Mouse (Mus musculus) bone marrow, adult 2 months (tissue): ENCODE measurements around the gene Ranbp10. TPM values are rescaled to one million over a fixed set of nuclear protein-coding genes. Genes with fewer than 3 reads are reported as not detected.

Experiments
- H3K27ac ChIP-seq: fragments of 200-500 bp; 2 replicates; pipeline ENCODE4 v1.5.1; 2012; ENCODE audit warnings: low read depth, mild to moderate bottlenecking, control low read depth, inconsistent platforms, low read length; ENCODE audit not compliant: control insufficient read depth, poor library complexity, insufficient read depth
- H3K4me1 ChIP-seq: fragments of 200-500 bp; 2 replicates; pipeline ENCODE4 v1.6.1; 2011; ENCODE audit warnings: low read length; ENCODE audit not compliant: control insufficient read depth, insufficient read depth
- H3K4me3 ChIP-seq: fragments of 200-500 bp; replicated peaks from 2 replicates; pipeline ENCODE3; 2011; ENCODE audit warnings: mild to moderate bottlenecking, low read depth, low read length, control low read depth; ENCODE audit not compliant: control insufficient read depth
- CTCF ChIP-seq: fragments of 200-500 bp; IDR thresholded peaks from 2 replicates; pipeline ENCODE4 v1.5.1; 2011; ENCODE audit warnings: low read length, control low read depth; ENCODE audit not compliant: control insufficient read depth, insufficient read depth
- POLR2A ChIP-seq: fragments of 200-500 bp; IDR thresholded peaks from 2 replicates; pipeline ENCODE4 v1.6.1; 2011; ENCODE audit warnings: low read depth, mild to moderate bottlenecking, control low read depth, low read length, borderline replicate concordance; ENCODE audit not compliant: control insufficient read depth
- WGBS: fragments of 180-500 bp; shearing (Covaris S2); methylation state at CpG from one replicate; pipeline ENCODE4 v1.1.7; 2018; 5-methylcytosine and 5-hydroxymethylcytosine counted together
- polyA plus RNA-seq: library from polyadenylated mRNA; stranded (reverse); fragments of >200 nt; gene quantifications from 2 replicates; pipeline ENCODE4 v1.2.4, GENCODE M21; 2011; ENCODE audit warnings: low replicate concordance; ENCODE audit not compliant: missing spikeins, insufficient read depth, insufficient read length

Gene Ranbp10
- polyA plus RNA-seq, 1 experiment = 98.0 TPM

DNA sequence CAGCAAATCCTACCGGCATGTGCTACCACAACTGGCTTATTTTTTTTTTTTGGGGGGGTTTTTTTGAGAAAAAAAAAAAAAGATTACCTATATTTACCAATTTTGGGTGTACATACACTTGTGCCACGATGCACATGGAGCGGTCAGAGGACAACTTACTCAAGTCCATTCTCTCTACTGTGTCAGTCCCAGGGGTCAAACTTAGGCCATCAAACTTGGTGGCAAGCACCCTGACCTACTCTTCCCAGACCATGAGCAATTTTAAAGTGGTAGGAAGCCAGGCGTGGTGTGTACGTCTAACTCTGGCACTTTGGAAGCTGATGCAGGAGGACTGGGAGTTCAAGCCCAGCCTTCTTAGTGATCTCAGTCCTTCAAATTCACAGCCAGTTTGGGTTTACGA, 13.9 kb downstream of the Ranbp10 start:
- TF ChIP-seq CTCF (no peak), POLR2A (no peak)
- WGBS = 92% methylated on average over 6 of the region's 6 CpGs
- no peak overlapping the region for H3K27ac ChIP-seq
- peaks cover 8% of the 10 kb centered on the region for H3K4me1 ChIP-seq
- H3K4me3 ChIP-seq = no peak overlapping the region

DNA sequence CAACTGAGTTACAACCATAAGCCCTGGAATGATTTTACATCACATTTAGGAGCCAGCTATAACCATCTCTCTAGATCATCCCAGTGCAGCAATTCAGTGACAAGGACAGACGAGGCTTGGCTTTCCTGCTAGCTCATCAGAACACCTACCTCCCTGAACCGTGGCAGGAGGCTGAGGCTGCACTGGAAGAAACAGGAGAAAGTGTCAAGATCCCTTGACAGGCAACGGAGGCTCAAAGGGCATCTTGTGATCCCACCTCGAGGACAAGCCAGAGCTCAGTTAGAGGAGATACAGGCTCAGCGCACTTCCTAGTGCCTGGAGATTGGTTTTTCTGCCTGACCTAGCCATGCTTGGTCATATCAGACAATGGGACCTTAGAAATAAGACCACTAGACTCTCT, 14.6 kb downstream of the Ranbp10 start:
- TF ChIP-seq CTCF (no peak), POLR2A (no peak)
- Histone ChIP-seq H3K4me1 (peaks cover 8% of the 10 kb centered on the region), H3K27ac (no peak overlapping the region; the same call in 1 of the 2 replicates), H3K4me3 (no peak overlapping the region)
- WGBS = 86% methylated on average over 5 of the region's 5 CpGs

DNA sequence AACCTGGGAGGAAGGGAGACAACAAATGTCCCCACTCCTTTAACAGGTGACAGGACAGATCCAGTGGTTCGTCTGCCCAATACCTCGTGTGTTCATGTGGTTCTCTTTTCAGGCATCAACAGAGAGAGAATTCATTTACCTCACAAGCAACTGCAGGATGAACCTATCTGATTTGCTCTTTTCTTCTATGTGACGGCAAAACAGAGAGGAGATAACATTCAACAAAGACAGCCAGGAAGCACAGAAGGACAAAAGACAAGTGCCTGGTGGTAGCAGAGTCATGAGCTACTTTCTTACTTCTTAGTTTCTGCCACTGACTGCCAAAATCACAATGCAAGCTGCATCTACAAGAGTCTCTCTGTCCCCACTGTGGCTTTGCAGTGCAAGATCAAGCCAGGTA, 15.6 kb downstream of the Ranbp10 start:
- TF ChIP-seq POLR2A (no peak), CTCF (no peak)
- H3K27ac ChIP-seq = no peak overlapping the region
- H3K4me3 ChIP-seq = no peak overlapping the region
- H3K4me1 ChIP-seq = peaks cover 9% of the 10 kb centered on the region
- WGBS = 56% methylated on average over 3 of the region's 3 CpGs

DNA sequence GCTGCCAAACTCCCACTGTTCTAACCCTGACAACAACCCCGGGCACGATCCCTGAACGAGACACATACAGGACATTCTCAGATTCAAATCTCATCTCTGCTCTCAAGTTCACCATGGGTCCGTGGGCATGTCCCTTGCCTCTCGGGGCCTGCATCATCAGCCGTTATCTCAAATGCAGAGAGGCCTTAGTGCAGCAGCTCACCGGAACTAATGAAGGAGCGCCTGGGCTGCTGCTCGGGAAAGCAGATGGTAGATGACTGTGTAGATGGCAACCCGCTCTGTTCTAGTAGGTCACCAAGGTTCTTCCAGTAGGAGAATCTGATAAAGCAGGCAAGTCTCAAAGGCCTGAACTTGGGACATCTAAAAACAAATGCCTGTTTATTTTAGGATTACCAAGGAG, 16.1 kb downstream of the Ranbp10 start:
- H3K27ac ChIP-seq = no peak overlapping the region
- TF ChIP-seq POLR2A (no peak), CTCF (no peak)

DNA sequence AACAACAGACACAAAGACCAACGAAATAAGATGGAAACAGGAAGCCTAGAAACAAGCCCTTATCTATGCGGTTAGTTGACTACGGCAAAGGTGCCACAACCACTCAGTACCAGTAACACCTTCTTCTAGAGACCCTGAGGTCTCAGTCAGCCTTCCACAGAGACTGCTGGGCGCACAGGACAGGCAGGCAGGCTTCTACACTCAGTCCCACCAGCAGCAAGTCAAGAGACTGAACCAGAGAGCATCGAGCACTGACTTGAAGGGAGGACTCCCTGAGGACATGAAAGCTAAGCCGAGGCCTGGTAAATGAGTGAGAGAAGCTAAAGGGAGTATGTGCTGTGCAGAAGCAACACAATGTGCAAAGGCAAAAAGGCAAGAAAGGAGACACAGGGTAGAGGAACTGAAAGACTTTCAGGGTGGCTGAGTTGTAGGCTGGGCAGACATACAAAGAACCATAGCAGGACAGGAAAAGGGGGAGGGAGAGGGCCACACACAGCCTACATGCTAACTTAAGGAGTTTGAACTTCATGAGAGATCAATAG, 16.8 kb downstream of the Ranbp10 start:
- peak overlapping the region; percentile 82 for H3K27ac ChIP-seq
- WGBS = 52% methylated on average over 6 of the region's 6 CpGs
- H3K4me1 ChIP-seq = peaks cover 10% of the 10 kb centered on the region
- TF ChIP-seq POLR2A (no peak), CTCF (no peak)
- H3K4me3 ChIP-seq = no peak overlapping the region

More for the DNA sequence above, 16.1 kb downstream of the Ranbp10 start:
- Histone ChIP-seq H3K4me1 (peaks cover 10% of the 10 kb centered on the region), H3K4me3 (no peak overlapping the region)
- WGBS = 73% methylated on average over 10 of the region's 10 CpGs

DNA sequence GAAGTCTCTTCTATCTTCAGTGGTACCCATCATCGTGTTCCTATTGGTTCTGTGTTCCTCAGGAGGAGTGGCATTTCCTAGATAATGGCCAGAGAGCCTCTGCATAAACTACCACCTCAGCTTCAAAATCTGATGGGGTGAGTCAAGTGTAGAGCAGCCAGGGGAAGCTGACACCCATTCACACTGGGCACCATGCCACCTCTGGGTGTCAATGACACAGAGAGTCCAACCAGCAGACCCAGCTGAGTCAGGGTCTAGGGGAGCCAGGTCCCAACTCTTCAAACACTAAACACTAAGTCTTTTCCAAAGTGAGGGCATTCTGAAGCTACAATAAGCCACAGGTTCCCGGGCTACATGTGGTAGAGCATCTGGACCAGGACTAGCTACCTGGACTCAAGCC, 18.7 kb downstream of the Ranbp10 start:
- H3K4me1 ChIP-seq = peaks cover 10% of the 10 kb centered on the region
- WGBS = 77% methylated on average over 2 of the region's 2 CpGs
- H3K4me3 ChIP-seq = no peak overlapping the region
- no peak for TF ChIP-seq POLR2A
- no peak for TF ChIP-seq CTCF
- no peak overlapping the region for H3K27ac ChIP-seq

DNA sequence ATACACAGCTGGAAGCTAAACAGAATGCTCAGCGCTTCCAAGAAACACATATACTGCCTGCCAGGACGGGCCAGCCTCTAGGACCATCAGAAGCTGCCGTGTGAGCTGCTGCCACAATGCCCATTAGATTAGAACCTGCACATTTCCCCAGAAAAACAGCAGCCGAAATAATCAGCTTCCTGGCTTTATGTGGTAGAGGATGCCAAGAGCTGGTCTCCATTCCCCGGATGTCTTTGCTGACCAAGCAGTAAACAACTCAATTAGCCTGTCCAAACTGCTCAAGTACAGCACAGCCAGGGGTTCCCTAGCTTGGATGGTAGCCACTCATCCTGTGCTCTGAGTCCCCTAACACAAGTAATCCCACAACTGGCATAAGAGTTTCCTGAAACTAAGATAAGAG, 19.4 kb downstream of the Ranbp10 start:
- Histone ChIP-seq H3K27ac (no peak overlapping the region), H3K4me3 (no peak overlapping the region), H3K4me1 (peaks cover 10% of the 10 kb centered on the region)
- WGBS = 91% methylated on average over 5 of the region's 5 CpGs
- TF ChIP-seq POLR2A (no peak), CTCF (no peak)

DNA sequence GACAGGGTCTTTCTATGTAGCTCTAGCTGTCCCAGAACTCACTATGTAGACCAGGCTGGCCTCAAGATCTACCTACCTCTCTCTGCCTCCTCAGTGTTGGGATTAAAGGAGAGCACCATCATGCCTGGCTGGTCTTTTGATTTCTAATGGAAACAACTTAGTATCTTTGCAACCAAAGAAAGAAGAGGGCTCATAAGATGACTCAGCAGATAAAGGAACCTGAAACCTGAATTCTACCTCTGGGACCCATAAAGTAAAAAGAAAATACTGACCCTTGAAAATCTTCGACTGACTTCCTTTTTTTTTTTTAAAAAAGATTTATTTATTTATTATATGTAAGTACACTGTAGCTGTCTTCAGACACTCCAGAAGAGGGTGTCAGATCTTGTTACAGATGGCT, 21.2 kb downstream of the Ranbp10 start:
- TF ChIP-seq POLR2A (no peak), CTCF (no peak)
- H3K4me3 ChIP-seq = no peak overlapping the region
- 14% methylated on average over 1 of the region's 1 CpGs for WGBS
- peaks cover 7% of the 10 kb centered on the region for H3K4me1 ChIP-seq
- no peak overlapping the region for H3K27ac ChIP-seq

DNA sequence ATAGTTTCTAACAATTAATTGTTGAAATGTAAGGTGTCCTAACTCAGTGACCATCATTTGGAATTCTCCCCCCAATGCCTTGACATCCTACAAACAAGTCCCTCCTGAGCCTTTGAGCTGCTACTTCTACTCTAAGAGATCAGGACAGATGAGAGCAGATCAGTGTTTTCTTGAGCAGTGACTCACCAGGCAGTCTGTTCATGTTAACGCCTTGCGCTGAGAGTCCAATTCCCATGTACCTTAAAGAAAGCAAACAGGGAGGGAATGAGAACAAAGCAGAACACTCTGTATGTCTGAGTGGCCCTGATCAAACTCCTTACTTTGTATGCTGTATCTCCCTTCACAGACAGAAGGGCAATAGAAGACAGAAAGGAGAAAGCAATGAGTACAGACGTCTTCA, 21.8 kb downstream of the Ranbp10 start:
- no peak overlapping the region for H3K4me3 ChIP-seq
- no peak overlapping the region for H3K27ac ChIP-seq
- WGBS = 91% methylated on average over 3 of the region's 3 CpGs
- peaks cover 7% of the 10 kb centered on the region for H3K4me1 ChIP-seq
- TF ChIP-seq CTCF (no peak), POLR2A (no peak)
